Mouse (Mus musculus) embryonic facial prominence, embryonic 12.5 days (tissue): ENCODE results near the gene Kifc3. TPM values are rescaled to one million over a fixed set of nuclear protein-coding genes. Genes with fewer than 3 reads are reported as not detected.
"Not testable (repeated sequence)": the region's sequence is repeated elsewhere in the genome, so short reads cannot be mapped to it uniquely, and the experiment has no call there.

ENCODE experiments used
- ATAC-seq: fragments of 200-750 bp; cut with Nextera tagmentation; 2 replicates; pipeline ENCODE4 v1.8.0; 2017; ENCODE audit not compliant: insufficient number of reproducible peaks, insufficient read depth, low FRiP score, low TSS enrichment
- H3K27ac ChIP-seq: fragments of 300-500 bp; sonication (generic); 2 replicates; pipeline ENCODE4 v1.5.1; 2016; ENCODE audit warnings: mild to moderate bottlenecking
- H3K27me3 ChIP-seq: fragments of 300-500 bp; sonication (generic); 2 replicates; pipeline ENCODE4 v1.6.1; 2016; ENCODE audit warnings: mild to moderate bottlenecking, moderate library complexity
- H3K36me3 ChIP-seq: fragments of 300-500 bp; sonication (generic); 2 replicates; pipeline ENCODE4 v1.6.1; 2016; ENCODE audit warnings: mild to moderate bottlenecking
- H3K4me1 ChIP-seq: fragments of 300-500 bp; sonication (generic); 2 replicates; pipeline ENCODE4 v1.6.1; 2016
- H3K4me2 ChIP-seq: fragments of 300-500 bp; sonication (generic); replicated peaks from 2 replicates; pipeline ENCODE4 v1.6.1; 2016; ENCODE audit warnings: mild to moderate bottlenecking, moderate library complexity
- H3K4me3 ChIP-seq: fragments of 300-500 bp; sonication (generic); 2 replicates; pipeline ENCODE4 v1.5.1; 2016; ENCODE audit warnings: mild to moderate bottlenecking
- H3K9ac ChIP-seq: fragments of 300-500 bp; sonication (generic); 2 replicates; pipeline ENCODE4 v1.6.1; 2016; ENCODE audit warnings: mild to moderate bottlenecking, moderate library complexity
- H3K9me3 ChIP-seq: fragments of 300-500 bp; sonication (generic); 2 replicates; pipeline ENCODE4 v1.6.1; 2016; ENCODE audit warnings: mild to moderate bottlenecking, moderate library complexity
- WGBS: fragments of 180-500 bp; shearing (Covaris S2); methylation state at CpG from one replicate; pipeline ENCODE4 v1.1.7; 2016; 5-methylcytosine and 5-hydroxymethylcytosine counted together
- polyA plus RNA-seq: library from polyadenylated mRNA; unstranded; fragments of >200 nt; fragmentation: Nextera tagmentation; extraction: Ambion mirVana; gene quantifications from 2 replicates; pipeline ENCODE4 v1.2.1, GENCODE M21; 2016

Kifc3 gene
- polyA plus RNA-seq, 1 experiment from 2014 or later: 11.7 TPM

DNA sequence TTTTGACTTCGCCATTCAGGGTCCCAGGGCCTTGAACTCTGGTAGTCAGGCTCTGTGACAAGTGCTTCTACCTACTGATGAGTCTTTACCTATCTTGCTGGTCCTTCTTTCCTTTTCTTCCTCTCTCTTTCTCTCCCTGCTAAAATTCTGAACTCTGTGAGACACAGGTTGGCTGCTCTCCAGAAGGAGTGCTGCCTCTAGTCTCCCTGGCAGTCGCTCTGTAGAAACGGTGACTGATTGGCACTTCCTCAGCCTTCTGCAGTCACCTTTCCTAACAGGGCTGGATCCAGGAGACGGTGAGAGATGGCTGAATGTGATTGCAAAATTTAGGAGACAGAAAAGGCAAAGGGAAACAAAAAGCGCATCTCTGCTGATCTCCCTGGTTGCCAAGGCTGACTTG, 30.2 kb downstream of the Kifc3 start:
- H3K36me3 ChIP-seq: no peaks in the 10 kb centered on the region
- WGBS: 79% methylated on average over 5 of the region's 5 CpGs
- no peaks in the 10 kb centered on the region for H3K4me1 ChIP-seq
- no peak overlapping the region for H3K4me2 ChIP-seq
- no peaks in the 10 kb centered on the region for H3K27me3 ChIP-seq
- ATAC-seq: no peak
- H3K27ac ChIP-seq: no peak overlapping the region
- H3K9ac ChIP-seq: no peak overlapping the region
- H3K9me3 ChIP-seq: no peaks in the 10 kb centered on the region
- no peak overlapping the region for H3K4me3 ChIP-seq

DNA sequence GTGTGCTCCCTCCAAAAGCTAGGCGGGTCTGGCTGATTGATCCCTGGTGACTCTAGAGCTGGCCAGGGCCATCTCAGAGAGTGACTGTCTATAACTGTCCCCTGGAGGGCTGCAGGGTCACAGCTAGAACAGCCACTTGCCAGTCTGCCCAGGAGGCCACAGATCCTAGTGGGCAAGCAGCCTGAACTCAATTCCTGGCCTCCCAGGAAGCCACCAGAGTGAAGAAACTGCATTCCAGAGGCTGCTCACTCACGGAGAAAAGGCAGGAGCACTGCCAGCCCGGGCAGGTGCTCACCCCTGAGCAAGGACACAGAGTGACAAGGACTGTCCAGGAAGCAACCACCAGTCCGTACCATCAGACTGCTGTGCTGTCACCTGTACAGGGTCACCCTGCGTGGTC, 34.9 kb downstream of the Kifc3 start:
- no peaks in the 10 kb centered on the region; the same call in 1 of the 2 replicates for H3K4me1 ChIP-seq
- no peak overlapping the region for H3K9ac ChIP-seq
- no peak for ATAC-seq
- H3K4me3 ChIP-seq: no peak overlapping the region
- whole genome bisulfite sequencing: 61% methylated on average over 5 of the region's 5 CpGs
- H3K4me2 ChIP-seq: no peak overlapping the region
- H3K27ac ChIP-seq: no peak overlapping the region
- H3K27me3 ChIP-seq: no peaks in the 10 kb centered on the region
- no peaks in the 10 kb centered on the region for H3K36me3 ChIP-seq
- no peaks in the 10 kb centered on the region for H3K9me3 ChIP-seq

DNA sequence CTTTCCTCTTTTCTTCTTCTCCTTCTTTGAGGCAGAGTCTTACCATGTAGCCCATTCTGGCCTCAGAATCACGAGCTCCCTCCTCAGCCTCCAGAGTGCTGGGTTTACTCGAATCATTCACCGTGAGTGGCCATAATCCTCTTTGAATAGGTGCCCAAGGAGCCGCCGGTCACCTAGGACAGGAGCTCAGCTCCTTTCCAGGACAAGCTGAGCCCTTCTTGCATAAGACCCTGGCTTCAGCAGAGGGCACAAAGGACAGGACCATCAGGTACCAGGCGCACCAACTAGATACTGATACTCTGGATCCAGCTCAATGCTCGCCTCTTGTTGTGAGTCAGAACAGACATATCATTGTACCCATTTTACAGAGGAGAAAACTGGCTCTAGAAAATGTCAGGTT, 36.2 kb downstream of the Kifc3 start:
- Histone ChIP-seq H3K4me1 (no peaks in the 10 kb centered on the region; the same call in 1 of the 2 replicates), H3K4me2 (no peak overlapping the region), H3K9me3 (no peaks in the 10 kb centered on the region), H3K36me3 (no peaks in the 10 kb centered on the region), H3K27ac (no peak overlapping the region), H3K27me3 (no peaks in the 10 kb centered on the region), H3K9ac (no peak overlapping the region), H3K4me3 (no peak overlapping the region)
- ATAC-seq: no peak
- WGBS: 76% methylated on average over 7 of the region's 7 CpGs

DNA sequence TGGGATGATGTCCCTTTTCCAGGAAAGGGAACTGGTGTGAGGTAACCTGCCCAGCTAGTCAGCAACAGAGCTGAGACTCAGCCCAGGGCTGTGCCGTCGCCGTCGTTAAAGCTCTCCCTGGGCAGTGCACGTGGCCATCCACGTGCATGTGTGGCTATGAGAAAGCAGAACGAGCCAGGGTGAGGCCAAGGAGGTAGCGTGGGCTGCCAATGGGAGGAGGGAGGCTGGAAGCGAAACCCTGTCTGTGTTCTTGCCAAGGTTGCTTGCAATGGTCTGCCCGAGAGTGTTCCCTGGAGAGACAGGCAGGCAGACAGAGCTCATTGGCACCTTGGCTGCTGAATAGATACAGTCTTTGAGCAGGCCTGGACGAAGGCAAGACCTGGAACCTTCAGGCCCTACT, 36.7 kb downstream of the Kifc3 start:
- no peak for ATAC-seq
- no peak overlapping the region for H3K4me2 ChIP-seq
- no peaks in the 10 kb centered on the region for H3K9me3 ChIP-seq
- no peak overlapping the region for H3K27ac ChIP-seq
- no peaks in the 10 kb centered on the region for H3K27me3 ChIP-seq
- no peaks in the 10 kb centered on the region for H3K36me3 ChIP-seq
- H3K9ac ChIP-seq: no peak overlapping the region
- H3K4me3 ChIP-seq: no peak overlapping the region
- no peaks in the 10 kb centered on the region; the same call in 1 of the 2 replicates for H3K4me1 ChIP-seq
- 78% methylated on average over 11 of the region's 11 CpGs for WGBS

DNA sequence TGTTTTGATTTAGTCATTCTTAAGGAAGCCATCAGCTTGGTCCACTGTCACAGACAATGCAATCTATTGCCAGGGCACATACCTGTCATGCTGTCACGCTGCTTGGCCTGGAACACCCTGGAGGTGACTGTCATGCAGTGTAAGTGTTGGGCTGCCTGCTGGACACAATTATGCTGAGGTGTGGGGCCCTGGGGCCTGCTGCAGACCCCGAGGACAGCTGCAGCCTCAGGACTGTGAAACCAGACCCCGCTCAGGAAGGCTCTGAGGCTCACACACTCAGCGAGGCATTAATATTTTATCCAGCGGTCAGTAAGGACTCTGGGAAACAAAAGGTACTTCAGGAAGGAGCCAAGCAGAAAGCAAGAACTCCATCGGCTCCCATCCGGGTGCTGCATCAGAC, 38.1 kb downstream of the Kifc3 start:
- H3K4me2 ChIP-seq: no peak overlapping the region
- no peaks in the 10 kb centered on the region for H3K27me3 ChIP-seq
- no peaks in the 10 kb centered on the region for H3K36me3 ChIP-seq
- WGBS: 35% methylated on average over 7 of the region's 7 CpGs
- no peak for ATAC-seq
- no peak overlapping the region for H3K27ac ChIP-seq
- H3K4me1 ChIP-seq: no peaks in the 10 kb centered on the region; the same call in 1 of the 2 replicates
- no peak overlapping the region for H3K9ac ChIP-seq
- H3K9me3 ChIP-seq: no peaks in the 10 kb centered on the region
- no peak overlapping the region for H3K4me3 ChIP-seq

DNA sequence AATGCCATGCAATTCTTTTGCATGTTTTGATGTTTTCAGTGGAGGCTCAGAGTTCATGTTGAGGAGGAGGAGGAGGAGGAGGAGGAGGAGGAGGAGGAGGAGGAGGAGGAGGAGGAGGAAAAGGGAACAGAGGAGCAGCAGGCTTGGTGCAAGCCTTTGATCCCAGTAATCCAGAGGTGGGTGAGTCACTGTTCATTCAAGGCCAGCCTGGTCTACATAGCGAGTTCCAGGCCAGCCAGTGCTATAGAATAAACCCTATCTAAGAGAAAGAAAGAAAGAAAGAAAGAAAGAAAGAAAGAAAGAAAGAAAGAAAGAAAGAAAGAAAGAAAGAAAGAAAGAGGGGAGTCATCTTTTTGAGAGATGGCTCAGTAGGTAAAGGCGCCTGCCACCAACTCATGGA, 38.6 kb downstream of the Kifc3 start:
- not testable (repeated sequence) for ATAC-seq, H3K9me3 ChIP-seq, H3K4me1 ChIP-seq, H3K9ac ChIP-seq, H3K4me3 ChIP-seq, H3K36me3 ChIP-seq, H3K27me3 ChIP-seq, H3K4me2 ChIP-seq, H3K27ac ChIP-seq
- 75% methylated on average over 2 of the region's 2 CpGs for WGBS

DNA sequence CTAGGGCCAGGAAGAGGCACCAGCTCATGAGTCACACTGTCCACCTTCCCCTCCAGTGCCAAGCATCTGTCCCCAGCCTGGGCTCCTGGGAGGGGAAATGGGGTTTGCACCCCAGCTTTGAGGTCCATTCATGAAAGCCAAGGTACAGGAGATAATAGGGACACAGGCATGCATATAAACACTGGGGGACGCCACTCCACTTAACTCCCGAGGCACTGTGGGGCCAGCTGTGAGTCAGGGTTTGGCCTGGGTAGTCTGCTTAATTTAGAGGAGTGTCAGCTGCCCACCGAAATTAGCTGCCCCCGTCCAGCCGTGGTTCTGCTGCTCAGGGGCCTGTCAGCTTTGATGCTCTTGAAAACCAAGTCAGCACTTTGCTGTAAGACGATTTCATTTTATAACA, 39.8 kb downstream of the Kifc3 start:
- no peak for ATAC-seq
- Histone ChIP-seq H3K4me3 (no peak overlapping the region), H3K27me3 (no peaks in the 10 kb centered on the region), H3K9ac (no peak overlapping the region), H3K9me3 (no peaks in the 10 kb centered on the region), H3K4me1 (no peaks in the 10 kb centered on the region; the same call in 1 of the 2 replicates), H3K27ac (no peak overlapping the region), H3K4me2 (no peak overlapping the region), H3K36me3 (no peaks in the 10 kb centered on the region)
- 71% methylated on average over 6 of the region's 6 CpGs for WGBS

DNA sequence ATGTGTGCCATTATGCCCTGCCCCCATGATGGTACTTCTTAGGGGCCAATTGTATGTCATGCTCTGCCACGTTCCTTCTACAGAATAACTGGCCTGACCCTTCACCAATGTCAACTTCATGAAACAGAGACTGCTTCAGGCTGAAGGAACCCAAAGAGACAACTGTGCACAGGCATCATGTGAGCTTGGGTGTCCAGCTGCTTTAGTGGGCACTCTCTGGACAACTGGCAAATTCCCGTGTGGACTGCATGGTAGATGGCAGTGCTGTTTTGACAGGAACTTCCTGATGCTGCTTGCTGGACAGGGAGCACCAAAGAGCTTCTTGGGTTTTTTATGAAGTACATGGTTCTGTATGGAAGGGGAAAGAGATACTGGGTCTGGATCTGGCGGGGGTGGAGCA, 43.3 kb downstream of the Kifc3 start:
- Histone ChIP-seq H3K9ac (no peak overlapping the region), H3K27me3 (no peaks in the 10 kb centered on the region), H3K4me3 (no peak overlapping the region), H3K27ac (no peak overlapping the region), H3K36me3 (no peaks in the 10 kb centered on the region), H3K9me3 (no peaks in the 10 kb centered on the region), H3K4me2 (no peak overlapping the region), H3K4me1 (no peaks in the 10 kb centered on the region; the same call in 1 of the 2 replicates)
- no peak for ATAC-seq
- WGBS: 75% methylated on average over 3 of the region's 3 CpGs

DNA sequence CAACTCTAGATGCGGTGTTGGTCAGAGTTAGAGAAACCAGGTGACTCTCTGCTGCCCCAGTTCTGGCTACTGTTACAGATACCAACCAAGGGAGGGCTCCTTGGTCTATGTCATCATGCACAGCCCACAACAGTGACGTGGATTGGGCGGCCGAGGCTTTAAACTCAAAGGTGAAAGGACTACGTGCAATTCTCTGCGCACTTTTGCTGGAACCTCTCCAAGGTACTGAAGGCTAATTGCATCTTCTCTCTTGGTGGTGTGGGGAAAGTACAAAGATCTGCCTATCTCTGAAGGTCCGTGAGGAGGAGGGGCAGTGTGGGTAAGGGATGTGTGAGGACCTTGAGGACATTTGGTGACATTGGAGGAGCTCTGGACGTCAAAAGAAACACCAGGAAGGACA, 44.0 kb downstream of the Kifc3 start:
- Histone ChIP-seq H3K9ac (no peak overlapping the region), H3K27me3 (no peaks in the 10 kb centered on the region), H3K36me3 (no peaks in the 10 kb centered on the region), H3K4me2 (no peak overlapping the region), H3K27ac (no peak overlapping the region), H3K9me3 (no peaks in the 10 kb centered on the region), H3K4me1 (no peaks in the 10 kb centered on the region; the same call in 1 of the 2 replicates), H3K4me3 (no peak overlapping the region)
- ATAC-seq: no peak
- WGBS: 78% methylated on average over 8 of the region's 8 CpGs

DNA sequence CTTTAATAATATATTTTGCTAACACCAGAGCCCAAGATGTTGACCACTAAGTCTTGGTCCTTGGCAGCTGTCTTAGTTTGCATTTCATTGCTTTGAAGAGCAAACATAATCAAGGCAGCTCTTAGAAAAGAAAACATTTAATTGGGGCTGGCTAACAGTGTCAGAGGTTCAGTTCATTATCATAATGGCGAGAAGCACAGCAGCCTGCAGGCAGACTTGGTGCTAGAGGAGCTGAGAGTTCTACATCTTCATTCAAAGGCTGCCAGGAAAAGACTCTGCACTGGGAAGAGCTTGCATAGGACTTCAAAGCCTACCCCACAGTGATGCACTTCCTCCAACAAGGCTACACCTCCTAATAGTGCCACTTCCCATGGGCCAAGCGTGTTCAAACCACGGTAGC, 45.5 kb downstream of the Kifc3 start:
- no peaks in the 10 kb centered on the region for H3K36me3 ChIP-seq
- no peaks in the 10 kb centered on the region for H3K27me3 ChIP-seq
- H3K9ac ChIP-seq: no peak overlapping the region
- no peaks in the 10 kb centered on the region for H3K4me1 ChIP-seq
- H3K9me3 ChIP-seq: no peaks in the 10 kb centered on the region
- H3K4me3 ChIP-seq: no peak overlapping the region
- H3K4me2 ChIP-seq: no peak overlapping the region
- H3K27ac ChIP-seq: no peak overlapping the region
- ATAC-seq: no peak
- 65% methylated on average over 3 of the region's 3 CpGs for WGBS

DNA sequence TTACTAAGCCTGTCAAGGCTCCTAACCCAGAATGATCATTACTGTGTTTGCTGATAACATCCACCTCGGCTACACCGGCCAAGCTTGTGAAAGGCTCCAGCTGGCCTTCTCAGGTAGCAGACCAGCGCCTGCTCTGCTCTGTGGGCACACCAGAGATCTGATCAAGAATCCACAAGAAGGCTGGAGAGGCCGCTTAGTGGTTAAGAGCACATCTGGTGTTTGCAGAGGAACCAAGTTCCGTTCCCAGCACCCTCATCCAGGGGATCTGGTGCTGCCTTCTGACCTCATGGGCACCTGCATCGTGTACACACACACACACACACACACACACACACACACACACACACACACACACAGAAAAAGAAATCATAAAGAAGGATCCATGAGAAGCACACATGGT, 46.5 kb downstream of the Kifc3 start:
- no peak overlapping the region for H3K4me3 ChIP-seq
- 75% methylated on average over 6 of the region's 6 CpGs for WGBS
- no peaks in the 10 kb centered on the region for H3K27me3 ChIP-seq
- H3K36me3 ChIP-seq: no peaks in the 10 kb centered on the region
- no peak for ATAC-seq
- no peak overlapping the region for H3K9ac ChIP-seq
- H3K9me3 ChIP-seq: no peaks in the 10 kb centered on the region
- H3K27ac ChIP-seq: no peak overlapping the region
- no peaks in the 10 kb centered on the region for H3K4me1 ChIP-seq
- no peak overlapping the region for H3K4me2 ChIP-seq

DNA sequence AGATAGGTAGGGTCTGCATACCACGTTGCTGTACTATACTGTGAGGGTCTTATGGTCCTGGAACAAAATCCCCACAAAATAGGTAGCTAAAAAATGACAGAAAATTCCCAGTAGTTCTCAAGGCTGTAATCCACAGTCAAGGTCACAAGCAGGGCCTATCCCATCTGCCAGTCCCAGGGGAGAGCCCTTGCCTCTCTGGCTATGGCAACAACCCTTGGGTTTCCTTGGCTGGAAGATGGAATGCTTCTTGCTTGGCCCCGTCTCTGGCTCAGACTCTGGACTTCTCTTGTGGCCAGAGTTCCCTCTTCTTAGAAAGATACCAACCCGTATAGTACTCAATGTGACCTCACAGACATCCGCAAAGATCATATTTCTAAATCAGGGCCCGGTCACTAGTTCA, 47.3 kb downstream of the Kifc3 start:
- no peak for ATAC-seq
- Histone ChIP-seq H3K4me3 (no peak overlapping the region), H3K4me1 (no peaks in the 10 kb centered on the region), H3K9ac (no peak overlapping the region), H3K36me3 (no peaks in the 10 kb centered on the region), H3K27me3 (no peaks in the 10 kb centered on the region), H3K27ac (no peak overlapping the region), H3K4me2 (no peak overlapping the region), H3K9me3 (no peaks in the 10 kb centered on the region)
- 87% methylated on average over 5 of the region's 5 CpGs for whole genome bisulfite sequencing

DNA sequence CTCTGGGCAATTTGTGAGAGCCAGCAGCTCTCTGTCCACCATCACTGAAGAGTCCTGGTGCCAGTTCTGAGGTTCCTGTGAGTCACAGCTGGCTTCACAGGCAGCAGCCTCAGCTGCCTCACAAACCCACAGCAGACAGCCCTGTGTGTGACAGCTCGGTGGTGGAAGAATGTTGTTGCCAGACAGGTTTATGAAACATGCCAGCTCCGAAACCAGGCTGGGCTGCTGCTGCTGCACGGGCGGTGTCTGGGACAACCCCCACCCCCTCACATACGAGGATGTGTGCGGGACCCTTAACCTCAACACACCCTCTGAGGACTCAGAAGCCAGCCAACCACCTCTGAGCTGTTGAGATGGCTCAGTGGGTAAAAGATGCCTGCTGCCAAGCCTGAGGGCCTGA, 48.0 kb downstream of the Kifc3 start:
- Histone ChIP-seq H3K9me3 (no peaks in the 10 kb centered on the region), H3K9ac (no peak overlapping the region), H3K27me3 (no peaks in the 10 kb centered on the region), H3K4me3 (no peak overlapping the region), H3K4me1 (no peaks in the 10 kb centered on the region), H3K36me3 (no peaks in the 10 kb centered on the region), H3K27ac (no peak overlapping the region), H3K4me2 (no peak overlapping the region)
- 61% methylated on average over 6 of the region's 6 CpGs for WGBS
- ATAC-seq: no peak
